Mouse (Mus musculus) stomach, postnatal 0 days (tissue): ENCODE results near the gene Dnajc28.

ENCODE experiments used
- CTCF ChIP-seq: IDR thresholded peaks from 2 replicates; pipeline ENCODE4 v1.5.1; 2016; ENCODE audit warnings: antibody characterized with exemption, low read depth, mild to moderate bottlenecking, moderate library complexity
- EP300 ChIP-seq: optimal IDR thresholded peaks from 2 replicates; pipeline ENCODE3; 2016; ENCODE audit warnings: antibody characterized with exemption

- no peak for TF ChIP-seq CTCF
- no peak for TF ChIP-seq EP300
These were observed 38.5 kb upstream of the Dnajc28 start for GRCm38 (mm10) chr16:91657285-91657684.
